Mouse (Mus musculus): ENCODE data around the gene Adam33. TPM values are rescaled to one million over a fixed set of nuclear protein-coding genes. Genes with fewer than 3 reads are reported as not detected.
A peak's percentile ranks its signal among the peaks of the same experiment; 100 is the strongest.

The Adam33 gene
- polyA plus RNA-seq, 1 experiment from 2014 or later: 0.29 TPM

DNA sequence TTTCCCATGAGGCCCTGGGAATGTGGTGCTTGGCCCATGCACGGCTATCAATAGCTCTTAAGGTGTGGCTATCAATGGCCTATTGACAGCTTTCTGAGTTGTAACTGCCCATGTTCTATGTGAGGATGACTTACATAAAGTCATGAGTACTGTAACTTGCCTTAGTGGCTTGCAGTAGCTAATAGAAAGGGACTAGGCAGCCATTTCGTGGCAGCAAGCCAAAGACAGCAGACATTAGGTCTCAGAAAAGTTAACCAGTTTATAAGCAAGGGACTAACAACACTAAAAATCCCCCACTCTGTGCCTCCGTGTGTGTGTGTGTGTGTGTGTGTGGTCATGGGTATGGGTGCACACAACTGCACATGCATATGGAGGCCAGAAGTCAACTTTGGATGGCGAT, 20.6 kb upstream of the Adam33 start:
- Histone ChIP-seq H3K4me1 (replicated peaks) (peaks cover 17% of the 10 kb centered on the region), H3K27ac (no peak overlapping the region), H3K36me3 (no peaks in the 10 kb centered on the region), H3K9me3 (no peaks in the 10 kb centered on the region), H3K27me3 (ENCODE audit: insufficient read depth, poor library complexity, severe bottlenecking) (0 out of 2 replicates have a peak, but pooled peaks cover 4% of the 10 kb centered on the region), H3K4me3 (no peak overlapping the region)
- DNase-seq (ENCODE audit: low spot score): no peak
- 83% methylated on average over 4 of the region's 4 CpGs for WGBS

- peaks cover 16% of the 10 kb centered on the region; the same call in 1 of the 2 replicates for H3K4me1 ChIP-seq (replicated peaks)
- 73% methylated on average over 5 of the region's 5 CpGs for WGBS
- peaks cover 7% of the 10 kb centered on the region for H3K27me3 ChIP-seq (ENCODE audit: insufficient read depth, poor library complexity, severe bottlenecking)
- DNase-seq (ENCODE audit: low spot score): no peak
- H3K36me3 ChIP-seq: no peaks in the 10 kb centered on the region
- no peaks in the 10 kb centered on the region for H3K9me3 ChIP-seq
- H3K4me3 ChIP-seq: no peak overlapping the region
- H3K27ac ChIP-seq: peak overlapping the region; percentile 16; the same call in 1 of the 2 replicates
Observed at GRCm38 (mm10) chr2:131080507-131080906, 16.9 kb upstream of the Adam33 start.

- DNase-seq (ENCODE audit: low spot score): no peak
- H3K9me3 ChIP-seq: no peaks in the 10 kb centered on the region
Observed at GRCm38 (mm10) chr2:131072536-131072935, 8.9 kb upstream of the Adam33 start.

GRCm38 (mm10) chr2:131067481-131067880, 3.9 kb upstream of the Adam33 start:
- Histone ChIP-seq H3K36me3 (no peaks in the 10 kb centered on the region), H3K27me3 (ENCODE audit: insufficient read depth, poor library complexity, severe bottlenecking) (peaks cover 28% of the 10 kb centered on the region), H3K27ac (no peak overlapping the region), H3K9me3 (no peaks in the 10 kb centered on the region), H3K4me3 (no peak overlapping the region), H3K4me1 (replicated peaks) (peaks cover 12% of the 10 kb centered on the region)
- DNase-seq (ENCODE audit: low spot score): no peak
- WGBS: 86% methylated on average over 6 of the region's 6 CpGs

More at GRCm38 (mm10) chr2:131072536-131072935, 8.9 kb upstream of the Adam33 start:
- Histone ChIP-seq H3K4me3 (no peak overlapping the region), H3K27ac (no peak overlapping the region), H3K36me3 (no peaks in the 10 kb centered on the region), H3K27me3 (ENCODE audit: insufficient read depth, poor library complexity, severe bottlenecking) (no peaks in the 10 kb centered on the region; the same call in 1 of the 2 replicates), H3K4me1 (replicated peaks) (peaks cover 15% of the 10 kb centered on the region; the same call in 1 of the 2 replicates)
- 91% methylated on average over 10 of the region's 10 CpGs for WGBS

DNA sequence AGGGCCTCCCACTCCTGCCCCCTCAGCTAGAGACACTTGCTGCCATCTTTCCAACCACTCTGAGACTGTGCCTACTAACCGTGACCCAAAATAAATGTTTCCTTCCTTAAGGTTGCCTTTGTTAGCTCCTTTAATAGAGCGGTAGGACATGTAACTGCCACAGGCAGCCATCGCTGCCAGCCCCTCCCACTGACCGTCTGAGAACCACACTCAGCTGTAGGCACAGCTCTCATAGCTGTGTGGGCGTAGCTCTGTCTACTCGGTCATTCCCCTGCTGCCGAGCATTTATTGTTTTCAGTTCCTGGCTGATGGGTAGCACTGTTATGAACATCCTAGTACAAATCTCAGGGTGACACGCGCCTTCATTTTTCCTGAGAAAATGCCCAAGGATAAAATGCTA, 2.7 kb upstream of the Adam33 start:
- no peak for DNase-seq (ENCODE audit: low spot score)
- Histone ChIP-seq H3K9me3 (no peaks in the 10 kb centered on the region), H3K27me3 (ENCODE audit: insufficient read depth, poor library complexity, severe bottlenecking) (peaks cover 39% of the 10 kb centered on the region), H3K4me3 (no peak overlapping the region), H3K4me1 (replicated peaks) (peaks cover 12% of the 10 kb centered on the region), H3K27ac (no peak overlapping the region), H3K36me3 (no peaks in the 10 kb centered on the region)
- WGBS: 69% methylated on average over 9 of the region's 9 CpGs

GRCm38 (mm10) chr2:131061607-131062006, 2.0 kb downstream of the Adam33 start:
- H3K27ac ChIP-seq: no peak overlapping the region
- H3K4me1 ChIP-seq (replicated peaks): peaks cover 29% of the 10 kb centered on the region
- no peak overlapping the region for H3K4me3 ChIP-seq
- no peaks in the 10 kb centered on the region for H3K9me3 ChIP-seq
- H3K36me3 ChIP-seq: no peaks in the 10 kb centered on the region
- 68% methylated on average over 5 of the region's 5 CpGs for WGBS
- no peak for DNase-seq (ENCODE audit: low spot score)
- peaks cover 76% of the 10 kb centered on the region for H3K27me3 ChIP-seq (ENCODE audit: insufficient read depth, poor library complexity, severe bottlenecking)

GRCm38 (mm10) chr2:131060784-131061183, 2.8 kb downstream of the Adam33 start:
- DNase-seq (ENCODE audit: low spot score): peak; percentile 31
- WGBS: 46% methylated on average over 6 of the region's 6 CpGs
- Histone ChIP-seq H3K4me1 (replicated peaks) (peaks cover 37% of the 10 kb centered on the region), H3K36me3 (no peaks in the 10 kb centered on the region), H3K4me3 (no peak overlapping the region), H3K27ac (peak overlapping the region; percentile 66; the same call in 1 of the 2 replicates), H3K27me3 (ENCODE audit: insufficient read depth, poor library complexity, severe bottlenecking) (peaks cover 84% of the 10 kb centered on the region), H3K9me3 (no peaks in the 10 kb centered on the region)

GRCm38 (mm10) chr2:131059781-131060540, 3.7 kb downstream of the Adam33 start:
- Histone ChIP-seq H3K4me3 (no peak overlapping the region), H3K27me3 (ENCODE audit: insufficient read depth, poor library complexity, severe bottlenecking) (peaks cover 90% of the 10 kb centered on the region), H3K36me3 (no peaks in the 10 kb centered on the region), H3K27ac (peak overlapping the region; percentile 31; the same call in 1 of the 2 replicates), H3K9me3 (no peaks in the 10 kb centered on the region), H3K4me1 (replicated peaks) (peaks cover 45% of the 10 kb centered on the region)
- DNase-seq (ENCODE audit: low spot score): no peak
- WGBS: 68% methylated on average over 9 of the region's 9 CpGs

- Histone ChIP-seq H3K36me3 (no peaks in the 10 kb centered on the region), H3K9me3 (no peaks in the 10 kb centered on the region), H3K4me3 (no peak overlapping the region), H3K27ac (no peak overlapping the region), H3K4me1 (replicated peaks) (peaks cover 51% of the 10 kb centered on the region), H3K27me3 (ENCODE audit: insufficient read depth, poor library complexity, severe bottlenecking) (peaks cover 90% of the 10 kb centered on the region)
- no peak for DNase-seq (ENCODE audit: low spot score)
- 86% methylated on average over 1 of the region's 1 CpGs for WGBS
Observed at GRCm38 (mm10) chr2:131059377-131059776, 4.2 kb downstream of the Adam33 start.

- Histone ChIP-seq H3K27me3 (ENCODE audit: insufficient read depth, poor library complexity, severe bottlenecking) (peaks cover 90% of the 10 kb centered on the region), H3K4me3 (no peak overlapping the region), H3K9me3 (no peaks in the 10 kb centered on the region), H3K4me1 (replicated peaks) (peaks cover 58% of the 10 kb centered on the region), H3K36me3 (no peaks in the 10 kb centered on the region), H3K27ac (no peak overlapping the region)
- WGBS: 91% methylated on average over 8 of the region's 8 CpGs
- DNase-seq (ENCODE audit: low spot score): no peak
Observed at GRCm38 (mm10) chr2:131058672-131059071, 4.9 kb downstream of the Adam33 start.

- peak; percentile 56 for DNase-seq (ENCODE audit: low spot score)
- Histone ChIP-seq H3K36me3 (no peaks in the 10 kb centered on the region), H3K4me1 (replicated peaks) (peaks cover 51% of the 10 kb centered on the region), H3K4me3 (peak overlapping the region; percentile 46), H3K27me3 (ENCODE audit: insufficient read depth, poor library complexity, severe bottlenecking) (peaks cover 90% of the 10 kb centered on the region), H3K9me3 (no peaks in the 10 kb centered on the region), H3K27ac (no peak overlapping the region)
- 5% methylated on average over 10 of the region's 10 CpGs for WGBS
Observed at GRCm38 (mm10) chr2:131056191-131056590, 7.4 kb downstream of the Adam33 start.

DNA sequence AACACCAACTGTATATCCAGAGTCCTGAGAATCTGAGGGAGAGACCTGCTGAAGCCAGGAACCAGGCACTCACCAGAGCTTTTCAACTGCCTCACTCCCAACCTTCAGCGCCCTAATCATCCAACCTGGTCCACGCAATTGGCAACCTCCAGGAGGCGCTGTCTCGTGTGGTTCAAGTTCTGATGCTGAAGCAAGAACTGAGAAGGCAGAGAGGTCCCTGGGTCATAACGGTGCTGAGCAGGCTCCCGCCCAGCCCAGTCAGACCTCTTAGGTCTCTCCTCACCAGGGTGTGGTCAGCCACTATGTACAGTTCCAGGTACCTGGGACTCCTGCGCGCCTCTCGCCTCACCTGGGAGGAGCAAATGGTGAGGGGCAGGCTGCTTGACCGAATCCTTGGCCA, 8.0 kb downstream of the Adam33 start:
- peaks cover 91% of the 10 kb centered on the region for H3K27me3 ChIP-seq (ENCODE audit: insufficient read depth, poor library complexity, severe bottlenecking)
- DNase-seq (ENCODE audit: low spot score): peak; percentile 74
- H3K4me3 ChIP-seq: peak overlapping the region; percentile 46
- H3K9me3 ChIP-seq: no peaks in the 10 kb centered on the region
- WGBS: 5% methylated on average over 10 of the region's 10 CpGs
- H3K4me1 ChIP-seq (replicated peaks): peaks cover 45% of the 10 kb centered on the region
- H3K36me3 ChIP-seq: no peaks in the 10 kb centered on the region
- no peak overlapping the region for H3K27ac ChIP-seq

GRCm38 (mm10) chr2:131054646-131055264, 8.9 kb downstream of the Adam33 start:
- Histone ChIP-seq H3K27ac (no peak overlapping the region; the same call in 1 of the 2 replicates), H3K4me3 (peak overlapping the region; percentile 46), H3K27me3 (ENCODE audit: insufficient read depth, poor library complexity, severe bottlenecking) (peaks cover 95% of the 10 kb centered on the region), H3K36me3 (no peaks in the 10 kb centered on the region), H3K4me1 (replicated peaks) (peaks cover 37% of the 10 kb centered on the region), H3K9me3 (no peaks in the 10 kb centered on the region)
- WGBS: 2% methylated on average over 21 of the region's 21 CpGs
- peak; percentile 31 for DNase-seq (ENCODE audit: low spot score)
